Mouse (Mus musculus) leukemia stem cell, adult 10-12 weeks (primary cell): Measurements from ENCODE around the gene Twistnb. TPM values are rescaled to one million over a fixed set of nuclear protein-coding genes. Genes with fewer than 3 reads are reported as not detected.

ENCODE experiments used
- polyA plus RNA-seq: library from polyadenylated mRNA; stranded (reverse); fragments of >175 nt; gene quantifications from 2 replicates; pipeline ENCODE4 v1.2.3, GENCODE M21; 2012; ENCODE audit warnings: low replicate concordance

Gene Twistnb
- polyA plus RNA-seq: 36.7 and 67.6 TPM in 2 replicates

GRCm38 (mm10) chr12:33429387-33430160, at the start of gene Twistnb:
Twistnb (plus strand) TSS chr12:33429635.

GRCm38 (mm10) chr12:33394804-33395623, 34.4 kb upstream of the Twistnb start, which contains the start of gene Efcab10:
Efcab10 (plus strand) TSS chr12:33394854.

Other genes with a start within 250 kb of the Twistnb start
- gene Efcab10, start 34.8 kb upstream of the Twistnb start, polyA plus RNA-seq: not detected in 2 replicates